Mouse (Mus musculus) cortical plate, adult 2 months (tissue): ENCODE measurements around the gene Hsd17b12. TPM values are rescaled to one million over a fixed set of nuclear protein-coding genes. Genes with fewer than 3 reads are reported as not detected.

Source experiments
- H3K27ac ChIP-seq: fragments of 200-500 bp; 2 replicates; pipeline ENCODE4 v1.5.1; 2012; ENCODE audit warnings: low read length, control low read depth, inconsistent platforms; ENCODE audit not compliant: insufficient read depth
- H3K4me1 ChIP-seq: fragments of 200-500 bp; 2 replicates; pipeline ENCODE4 v1.6.1; 2011; ENCODE audit warnings: low read length; ENCODE audit not compliant: control insufficient read depth, insufficient read depth
- H3K4me3 ChIP-seq: fragments of 200-500 bp; 2 replicates; pipeline ENCODE4 v1.5.1; 2011; ENCODE audit warnings: mild to moderate bottlenecking, low read length, control low read depth; ENCODE audit not compliant: insufficient read depth
- CTCF ChIP-seq: fragments of 200-500 bp; IDR thresholded peaks from 2 replicates; pipeline ENCODE4 v1.5.1; 2011; ENCODE audit warnings: mild to moderate bottlenecking, control low read depth, low read length; ENCODE audit not compliant: insufficient read depth; ENCODE audit errors: extremely low read depth
- POLR2A ChIP-seq: fragments of 200-500 bp; IDR thresholded peaks from 2 replicates; pipeline ENCODE4 v1.6.1; 2011; ENCODE audit warnings: mild to moderate bottlenecking, low read length, control low read depth; ENCODE audit not compliant: insufficient read depth; ENCODE audit errors: extremely low read depth
- polyA plus RNA-seq: library from polyadenylated mRNA; depleted of rRNA; stranded (reverse); fragments of >200 nt; gene quantifications from 2 replicates; pipeline ENCODE4 v1.2.3, GENCODE M21; 2012

Gene Hsd17b12
- polyA plus RNA-seq, 1 experiment: 65.0 TPM

GRCm38 (mm10) chr2:94162141-94162540, 4.4 kb upstream of the Hsd17b12 start:
- no peak overlapping the region for H3K4me3 ChIP-seq
- TF ChIP-seq POLR2A: no peak
- TF ChIP-seq CTCF: no peak
- H3K4me1 ChIP-seq: no peaks in the 10 kb centered on the region
- no peak overlapping the region for H3K27ac ChIP-seq

- Histone ChIP-seq H3K4me1 (no peaks in the 10 kb centered on the region), H3K4me3 (peak overlapping the region; percentile 3; the same call in 1 of the 2 replicates), H3K27ac (no peak overlapping the region)
- TF ChIP-seq CTCF: no peak
- TF ChIP-seq POLR2A: no peak
Observed at GRCm38 (mm10) chr2:94158520-94158884, 738 bp upstream of the Hsd17b12 start.

- TF ChIP-seq CTCF: no peak
- TF ChIP-seq POLR2A: no peak
- Histone ChIP-seq H3K4me1 (peaks cover 3% of the 10 kb centered on the region; the same call in 1 of the 2 replicates), H3K4me3 (peak overlapping the region; percentile 67), H3K27ac (no peak overlapping the region)
Observed at GRCm38 (mm10) chr2:94157051-94157450, 713 bp downstream of the Hsd17b12 start.

- H3K4me3 ChIP-seq: no peak overlapping the region
- TF ChIP-seq CTCF (no peak), POLR2A (no peak)
- no peaks in the 10 kb centered on the region for H3K4me1 ChIP-seq
- H3K27ac ChIP-seq: no peak overlapping the region
Observed at GRCm38 (mm10) chr2:94145146-94145542, 12.6 kb downstream of the Hsd17b12 start.

- no peak overlapping the region for H3K27ac ChIP-seq
- no peaks in the 10 kb centered on the region for H3K4me1 ChIP-seq
- no peak for TF ChIP-seq CTCF
- TF ChIP-seq POLR2A: no peak
- H3K4me3 ChIP-seq: no peak overlapping the region
Observed at GRCm38 (mm10) chr2:94144520-94145145, 13.1 kb downstream of the Hsd17b12 start.

- Histone ChIP-seq H3K27ac (no peak overlapping the region), H3K4me1 (no peaks in the 10 kb centered on the region), H3K4me3 (no peak overlapping the region)
- no peak for TF ChIP-seq CTCF
- no peak for TF ChIP-seq POLR2A
Observed at GRCm38 (mm10) chr2:94141293-94141692, 16.5 kb downstream of the Hsd17b12 start.

GRCm38 (mm10) chr2:94138469-94139390, 19.0 kb downstream of the Hsd17b12 start:
- H3K4me3 ChIP-seq: no peak overlapping the region
- peaks cover 2% of the 10 kb centered on the region; the same call in 1 of the 2 replicates for H3K4me1 ChIP-seq
- no peak overlapping the region for H3K27ac ChIP-seq
- peak; percentile 38; the same call in 1 of the 2 replicates for TF ChIP-seq CTCF
- TF ChIP-seq POLR2A: no peak

GRCm38 (mm10) chr2:94136837-94137236, 20.9 kb downstream of the Hsd17b12 start:
- Histone ChIP-seq H3K4me3 (no peak overlapping the region), H3K4me1 (peaks cover 2% of the 10 kb centered on the region; the same call in 1 of the 2 replicates), H3K27ac (no peak overlapping the region)
- no peak for TF ChIP-seq CTCF
- TF ChIP-seq POLR2A: no peak

- TF ChIP-seq POLR2A (no peak), CTCF (no peak)
- peaks cover 2% of the 10 kb centered on the region; the same call in 1 of the 2 replicates for H3K4me1 ChIP-seq
- H3K4me3 ChIP-seq: no peak overlapping the region
- no peak overlapping the region for H3K27ac ChIP-seq
Observed at GRCm38 (mm10) chr2:94128496-94128895, 29.3 kb downstream of the Hsd17b12 start.
